Mouse (Mus musculus) limb, embryonic 11.5 days (tissue): Measurements from ENCODE around the gene Afap1l2. TPM values are rescaled to one million over a fixed set of nuclear protein-coding genes. Genes with fewer than 3 reads are reported as not detected.

Experiments
- ATAC-seq: fragments of 200-750 bp; cut with Nextera tagmentation; 2 replicates; pipeline ENCODE4 v1.8.0; 2017; ENCODE audit warnings: low read depth; ENCODE audit not compliant: insufficient number of reproducible peaks, low FRiP score, low TSS enrichment
- DNase-seq: peaks from one replicate; pipeline ENCODE4 v3.0.0-alpha.2; 2015; ENCODE audit warnings: low spot score
- H3K27ac ChIP-seq: fragments of 300-500 bp; sonication (generic); replicated peaks from 2 replicates; pipeline ENCODE4 v1.5.1; 2014; ENCODE audit warnings: low read depth, mild to moderate bottlenecking, low read length
- H3K27me3 ChIP-seq: fragments of 300-500 bp; sonication (generic); 2 replicates; pipeline ENCODE4 v1.6.1; 2014; ENCODE audit warnings: mild to moderate bottlenecking, low read length, mixed read lengths; ENCODE audit not compliant: control insufficient read depth, insufficient read depth
- H3K36me3 ChIP-seq: fragments of 300-500 bp; sonication (generic); 2 replicates; pipeline ENCODE4 v1.6.1; 2014; ENCODE audit warnings: mild to moderate bottlenecking, low read length, moderate library complexity, mixed read lengths; ENCODE audit not compliant: control insufficient read depth, insufficient read depth
- H3K4me1 ChIP-seq: fragments of 300-500 bp; sonication (generic); 2 replicates; pipeline ENCODE4 v1.6.1; 2014; ENCODE audit warnings: low read length, mixed read lengths; ENCODE audit not compliant: control insufficient read depth, insufficient read depth
- H3K4me2 ChIP-seq: fragments of 300-500 bp; sonication (generic); 2 replicates; pipeline ENCODE4 v1.6.1; 2014; ENCODE audit warnings: low read depth, mild to moderate bottlenecking, moderate library complexity; ENCODE audit not compliant: severe bottlenecking
- H3K4me3 ChIP-seq: fragments of 300-500 bp; sonication (generic); 2 replicates; pipeline ENCODE4 v1.5.1; 2014; ENCODE audit warnings: low read depth, low read length
- H3K9ac ChIP-seq: fragments of 300-500 bp; sonication (generic); 2 replicates; pipeline ENCODE4 v1.6.1; 2014; ENCODE audit warnings: mild to moderate bottlenecking, low read length
- H3K9me3 ChIP-seq: fragments of 300-500 bp; sonication (generic); 2 replicates; pipeline ENCODE4 v1.6.1; 2016; ENCODE audit warnings: low read length; ENCODE audit not compliant: control insufficient read depth
- WGBS: fragments of 180-500 bp; shearing (Covaris S2); extraction: QIAGEN DNeasy Blood & Tissue Kit; methylation state at CpG from one replicate; pipeline ENCODE4 v1.1.7; 2014; 5-methylcytosine and 5-hydroxymethylcytosine counted together
- polyA plus RNA-seq: library from polyadenylated mRNA; unstranded; fragments of >200 nt; fragmentation: Nextera tagmentation; extraction: Ambion mirVana; gene quantifications from 2 replicates; pipeline ENCODE4 v1.2.1, GENCODE M21; 2014

Gene Afap1l2
- polyA plus RNA-seq, 1 experiment from 2014 or later, result 1.8 TPM

- Histone ChIP-seq H3K4me1 (peaks cover 17% of the 10 kb centered on the region), H3K36me3 (no peaks in the 10 kb centered on the region), H3K4me3 (no peak overlapping the region), H3K9ac (no peak overlapping the region), H3K4me2 (no peak overlapping the region), H3K27ac (no peak overlapping the region), H3K9me3 (no peaks in the 10 kb centered on the region), H3K27me3 (no peaks in the 10 kb centered on the region)
- DNase-seq (no peak), ATAC-seq (no peak)
- 86% methylated on average over 4 of the region's 4 CpGs for WGBS
Observed at GRCm38 (mm10) chr19:56994653-56995052, 13.4 kb downstream of the Afap1l2 start.

DNA sequence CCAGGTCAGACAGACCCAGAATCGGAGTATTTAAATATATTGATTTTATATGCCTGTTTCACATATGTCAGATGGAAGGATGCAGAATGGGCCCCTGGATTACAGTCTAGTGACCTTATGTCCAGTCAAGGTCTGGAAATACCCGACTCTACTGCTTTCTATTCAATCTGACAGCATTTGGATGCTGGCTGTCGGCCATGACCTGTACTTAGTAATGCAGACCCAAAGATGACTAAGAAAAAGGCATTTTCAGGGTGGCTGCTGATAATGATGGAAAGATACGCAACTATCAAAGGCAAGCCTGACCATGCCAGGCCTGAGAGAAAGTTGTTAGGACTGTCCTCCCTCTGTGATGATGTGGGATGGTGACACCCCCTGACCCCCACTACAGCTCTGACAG lies 14.3 kb downstream of the Afap1l2 start:
- H3K36me3 ChIP-seq, result no peaks in the 10 kb centered on the region
- H3K9me3 ChIP-seq, result no peaks in the 10 kb centered on the region
- H3K27me3 ChIP-seq, result no peaks in the 10 kb centered on the region
- ATAC-seq (no peak), DNase-seq (no peak)
- no peak overlapping the region for H3K4me3 ChIP-seq
- WGBS, result 86% methylated on average over 4 of the region's 4 CpGs
- H3K9ac ChIP-seq, result no peak overlapping the region
- H3K4me1 ChIP-seq, result peaks cover 17% of the 10 kb centered on the region
- no peak overlapping the region for H3K4me2 ChIP-seq
- no peak overlapping the region for H3K27ac ChIP-seq

DNA sequence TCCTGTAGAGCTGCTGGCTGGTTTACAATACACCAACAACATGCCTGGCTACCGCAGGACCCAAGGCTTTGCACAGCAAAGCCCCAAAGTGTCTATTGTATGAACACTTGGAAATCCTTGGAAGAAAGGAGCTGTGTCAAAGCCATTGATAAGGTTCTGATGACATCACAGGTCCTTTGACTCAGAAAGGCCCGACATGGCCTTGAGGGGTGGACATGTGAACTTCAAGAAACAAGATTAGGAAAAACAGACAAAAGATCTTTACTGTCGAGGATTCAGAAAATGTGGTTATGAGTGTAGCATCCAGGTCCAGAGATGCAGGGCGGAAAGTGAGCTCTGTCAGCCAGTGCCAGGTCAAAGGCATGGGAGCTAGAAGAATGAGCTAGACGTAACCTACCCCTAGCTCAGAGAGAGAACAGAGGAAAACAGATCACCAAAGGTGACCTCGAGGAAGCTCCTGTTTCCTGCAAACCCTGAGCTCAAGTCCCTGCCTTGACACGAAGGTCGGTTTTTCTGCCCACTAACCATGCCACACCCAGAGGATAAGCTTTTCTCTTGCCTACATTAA lies 15.0 kb downstream of the Afap1l2 start:
- ATAC-seq (no peak), DNase-seq (no peak)
- Histone ChIP-seq H3K9ac (no peak overlapping the region), H3K27ac (no peak overlapping the region), H3K27me3 (no peaks in the 10 kb centered on the region), H3K4me1 (peaks cover 20% of the 10 kb centered on the region), H3K4me2 (no peak overlapping the region), H3K36me3 (no peaks in the 10 kb centered on the region), H3K4me3 (no peak overlapping the region), H3K9me3 (no peaks in the 10 kb centered on the region)
- 86% methylated on average over 8 of the region's 8 CpGs for WGBS

DNA sequence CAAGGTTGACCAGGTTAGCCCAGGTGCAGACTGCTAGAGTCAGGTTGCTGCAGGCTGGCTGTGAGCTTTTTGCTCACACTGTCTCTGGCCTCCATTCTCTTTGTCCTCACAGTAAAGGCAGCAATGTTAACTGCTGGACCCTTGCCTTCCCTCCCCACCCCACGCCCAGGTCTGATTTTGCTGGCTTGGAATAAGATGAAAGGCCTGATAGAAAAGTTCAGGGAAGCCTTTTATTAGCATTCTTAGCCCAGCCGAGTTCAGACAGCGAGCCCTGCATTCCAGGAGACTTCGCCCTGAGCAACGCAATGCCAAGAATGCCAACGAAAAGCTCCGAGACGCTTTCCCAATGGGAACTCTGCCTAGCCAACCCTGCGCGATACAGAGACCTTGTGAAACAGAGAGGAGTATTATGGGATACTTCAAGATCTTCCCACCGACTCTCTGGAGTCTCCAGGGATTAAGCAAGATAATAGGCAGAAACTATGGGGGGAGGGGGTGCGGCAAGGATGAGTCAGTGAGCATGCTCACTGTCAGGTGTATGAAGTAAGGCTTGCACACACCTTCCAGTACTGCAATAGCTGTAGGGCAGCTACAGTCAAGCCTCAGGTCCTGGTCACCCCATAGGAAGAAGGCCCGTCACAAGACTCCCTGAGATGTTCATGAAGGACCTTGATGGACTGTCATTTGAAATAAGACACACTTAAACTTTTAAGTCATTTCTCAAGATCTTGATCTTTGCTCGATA lies 17.5 kb downstream of the Afap1l2 start:
- DNase-seq (no peak), ATAC-seq (no peak)
- H3K27ac ChIP-seq, result no peak overlapping the region
- H3K9ac ChIP-seq, result no peak overlapping the region
- H3K36me3 ChIP-seq, result no peaks in the 10 kb centered on the region; the same call in 1 of the 2 replicates
- no peak overlapping the region for H3K4me2 ChIP-seq
- 61% methylated on average over 14 of the region's 14 CpGs for WGBS
- peaks cover 4% of the 10 kb centered on the region; the same call in 1 of the 2 replicates for H3K4me1 ChIP-seq
- no peaks in the 10 kb centered on the region for H3K27me3 ChIP-seq
- no peaks in the 10 kb centered on the region for H3K9me3 ChIP-seq
- H3K4me3 ChIP-seq, result no peak overlapping the region

DNA sequence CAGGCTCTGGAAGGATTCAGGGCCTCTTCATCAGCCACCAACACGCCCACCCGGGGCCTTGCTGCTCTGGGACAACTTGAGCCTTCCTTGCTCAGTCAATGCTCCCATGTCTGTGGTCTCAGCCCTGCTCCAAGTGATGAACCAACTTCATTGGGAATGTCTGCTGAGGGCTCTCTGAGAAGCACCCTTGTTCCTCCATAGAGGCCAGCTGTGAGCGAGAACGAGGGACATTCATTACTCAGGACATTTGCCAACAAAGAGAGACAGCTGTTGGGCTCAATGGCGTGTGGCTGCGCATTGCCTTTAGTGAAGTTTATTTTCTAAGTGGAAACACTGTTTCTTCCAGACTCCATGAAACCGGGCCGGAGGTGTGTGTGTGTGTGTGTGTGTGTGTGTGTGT lies 18.9 kb downstream of the Afap1l2 start:
- 88% methylated on average over 8 of the region's 8 CpGs for WGBS
- Histone ChIP-seq H3K9ac (no peak overlapping the region), H3K9me3 (no peaks in the 10 kb centered on the region), H3K4me2 (no peak overlapping the region), H3K27me3 (no peaks in the 10 kb centered on the region), H3K4me1 (peaks cover 4% of the 10 kb centered on the region; the same call in 1 of the 2 replicates), H3K36me3 (no peaks in the 10 kb centered on the region; the same call in 1 of the 2 replicates), H3K27ac (no peak overlapping the region), H3K4me3 (no peak overlapping the region)
- ATAC-seq, result no peak
- no peak for DNase-seq

DNA sequence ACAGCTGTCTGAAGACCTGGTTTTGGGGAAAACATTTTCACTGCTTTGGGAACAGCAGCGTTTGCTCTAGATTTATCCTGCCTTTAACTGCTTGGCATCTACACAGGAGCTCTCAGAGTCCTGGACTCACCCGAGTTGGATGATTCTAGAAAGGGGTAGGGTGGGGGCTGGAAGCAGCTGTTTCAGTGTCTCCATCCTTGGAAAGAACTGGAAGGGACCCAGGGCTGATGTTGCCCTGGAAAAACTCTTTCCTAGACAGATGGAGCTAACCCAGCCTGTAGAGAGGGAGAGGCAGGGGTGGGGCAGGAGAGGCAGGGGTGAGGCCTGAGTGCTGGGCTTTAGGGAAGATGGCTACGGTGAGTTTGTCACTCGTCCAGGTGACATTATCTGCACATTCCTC lies 23.8 kb downstream of the Afap1l2 start:
- H3K4me2 ChIP-seq, result no peak overlapping the region
- no peaks in the 10 kb centered on the region; the same call in 1 of the 2 replicates for H3K36me3 ChIP-seq
- H3K27ac ChIP-seq, result no peak overlapping the region
- no peak overlapping the region for H3K9ac ChIP-seq
- DNase-seq (no peak), ATAC-seq (no peak)
- H3K9me3 ChIP-seq, result no peaks in the 10 kb centered on the region
- 68% methylated on average over 4 of the region's 4 CpGs for WGBS
- H3K27me3 ChIP-seq, result no peaks in the 10 kb centered on the region
- peaks cover 4% of the 10 kb centered on the region; the same call in 1 of the 2 replicates for H3K4me1 ChIP-seq
- H3K4me3 ChIP-seq, result no peak overlapping the region

DNA sequence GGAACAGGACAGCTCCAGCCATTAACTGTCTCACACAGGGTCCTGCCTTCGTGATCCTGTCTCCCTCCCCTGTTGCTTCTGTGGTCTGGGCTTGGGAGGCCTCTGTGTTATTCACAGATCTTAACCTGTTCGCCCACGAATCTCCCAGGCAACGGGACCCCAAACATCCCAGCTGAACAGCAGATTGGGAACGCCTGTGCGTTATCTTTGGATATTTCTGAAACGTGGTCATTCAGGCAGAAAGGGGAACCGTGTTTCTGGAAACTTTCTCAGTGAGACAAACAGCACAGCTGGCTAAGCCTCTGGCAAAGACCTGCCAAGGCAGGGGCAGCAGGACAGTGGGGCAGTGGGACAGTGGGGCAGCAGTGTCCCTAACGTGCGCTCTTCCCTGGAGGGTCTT lies 24.3 kb downstream of the Afap1l2 start:
- ATAC-seq (no peak), DNase-seq (no peak)
- peaks cover 4% of the 10 kb centered on the region; the same call in 1 of the 2 replicates for H3K4me1 ChIP-seq
- H3K27ac ChIP-seq, result no peak overlapping the region
- WGBS, result 82% methylated on average over 10 of the region's 10 CpGs
- no peak overlapping the region for H3K4me3 ChIP-seq
- H3K27me3 ChIP-seq, result no peaks in the 10 kb centered on the region
- H3K4me2 ChIP-seq, result no peak overlapping the region
- H3K36me3 ChIP-seq, result no peaks in the 10 kb centered on the region; the same call in 1 of the 2 replicates
- no peak overlapping the region for H3K9ac ChIP-seq
- H3K9me3 ChIP-seq, result no peaks in the 10 kb centered on the region

DNA sequence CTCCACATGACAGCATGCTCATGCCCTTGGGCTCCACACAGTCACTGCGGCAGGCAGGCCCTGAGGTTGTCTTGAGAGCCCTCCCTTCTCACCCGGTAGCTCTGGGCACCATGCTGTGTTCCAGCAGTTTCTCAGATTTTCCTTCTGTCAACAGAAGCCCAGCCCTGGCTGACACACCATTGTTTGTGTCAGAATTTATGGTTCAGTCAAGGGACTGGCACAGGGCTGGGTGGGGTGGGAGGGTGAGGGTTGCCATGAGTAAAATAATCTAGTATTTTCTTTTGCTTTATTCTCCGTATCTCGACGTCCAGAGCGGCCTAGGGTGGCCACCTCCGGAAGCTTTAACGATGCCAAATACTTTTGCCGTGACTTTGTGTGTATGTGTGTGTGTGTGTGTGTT lies 26.3 kb downstream of the Afap1l2 start:
- Histone ChIP-seq H3K9me3 (no peaks in the 10 kb centered on the region), H3K4me2 (no peak overlapping the region), H3K4me3 (no peak overlapping the region), H3K4me1 (no peaks in the 10 kb centered on the region), H3K9ac (no peak overlapping the region), H3K36me3 (no peaks in the 10 kb centered on the region), H3K27me3 (no peaks in the 10 kb centered on the region), H3K27ac (no peak overlapping the region)
- ATAC-seq (no peak), DNase-seq (no peak)
- WGBS, result 76% methylated on average over 9 of the region's 9 CpGs
